Mouse (Mus musculus) liver, embryonic 11.5 days (tissue): ENCODE measurements around the gene C2cd3. TPM values are rescaled to one million over a fixed set of nuclear protein-coding genes. Genes with fewer than 3 reads are reported as not detected.
"Not testable (repeated sequence)": the region's sequence is repeated elsewhere in the genome, so short reads cannot be mapped to it uniquely, and the experiment has no call there.

Experiments
- ATAC-seq: fragments of 200-750 bp; cut with Nextera tagmentation; replicated peaks from 2 replicates; pipeline ENCODE4 v1.8.0; 2017; ENCODE audit warnings: moderate number of reproducible peaks, mild to moderate bottlenecking, moderate TSS enrichment, moderate library complexity; ENCODE audit not compliant: low FRiP score
- DNase-seq: peaks from one replicate; pipeline ENCODE4 v3.0.0-alpha.2; 2017; ENCODE audit warnings: low spot score
- H3K27ac ChIP-seq: fragments of 300-500 bp; sonication (generic); 2 replicates; pipeline ENCODE4 v1.5.1; 2014; ENCODE audit warnings: mild to moderate bottlenecking, low read depth, low read length, control low read depth
- H3K27me3 ChIP-seq: fragments of 300-500 bp; sonication (generic); replicated peaks from 2 replicates; pipeline ENCODE4 v1.6.1; 2014; ENCODE audit warnings: low read length, mixed read lengths; ENCODE audit not compliant: control insufficient read depth, insufficient read depth
- H3K36me3 ChIP-seq: fragments of 300-500 bp; sonication (generic); 2 replicates; pipeline ENCODE4 v1.6.1; 2014; ENCODE audit warnings: mild to moderate bottlenecking, low read length, moderate library complexity, mixed read lengths; ENCODE audit not compliant: control insufficient read depth, insufficient read depth
- H3K4me1 ChIP-seq: fragments of 300-500 bp; sonication (generic); replicated peaks from 2 replicates; pipeline ENCODE4 v1.6.1; 2014; ENCODE audit warnings: low read length, mixed read lengths; ENCODE audit not compliant: control insufficient read depth, insufficient read depth
- H3K4me2 ChIP-seq: fragments of 300-500 bp; sonication (generic); 2 replicates; pipeline ENCODE4 v1.6.1; 2014; ENCODE audit warnings: mild to moderate bottlenecking, control low read depth, moderate library complexity
- H3K4me3 ChIP-seq: fragments of 300-500 bp; sonication (generic); 2 replicates; pipeline ENCODE4 v1.5.1; 2014; ENCODE audit warnings: low read depth, low read length, control low read depth
- H3K9ac ChIP-seq: fragments of 300-500 bp; sonication (generic); 2 replicates; pipeline ENCODE4 v1.6.1; 2014; ENCODE audit warnings: low read depth, low read length, control low read depth
- H3K9me3 ChIP-seq: fragments of 300-500 bp; sonication (generic); 2 replicates; pipeline ENCODE4 v1.6.1; 2016; ENCODE audit warnings: low read length, inconsistent platforms, mixed read lengths; ENCODE audit not compliant: control insufficient read depth
- WGBS: fragments of 180-500 bp; shearing (Covaris S2); extraction: QIAGEN DNeasy Blood & Tissue Kit; methylation state at CpG from one replicate; pipeline ENCODE4 v1.1.7; 2014; 5-methylcytosine and 5-hydroxymethylcytosine counted together
- polyA plus RNA-seq: library from polyadenylated mRNA; unstranded; fragments of >200 nt; fragmentation: Nextera tagmentation; extraction: Ambion mirVana; gene quantifications from 2 replicates; pipeline ENCODE4 v1.2.1, GENCODE M21; 2014

Gene C2cd3
- polyA plus RNA-seq, 1 experiment from 2014 or later = 25.3 TPM

- ATAC-seq = no peak
- DNase-seq = no peak
- 70% methylated on average over 17 of the region's 17 CpGs for WGBS
- H3K27me3 ChIP-seq = 0 out of 2 replicates have a peak, but pooled peaks cover 5% of the 10 kb centered on the region
- no peak overlapping the region for H3K9ac ChIP-seq
- no peaks in the 10 kb centered on the region for H3K9me3 ChIP-seq
- no peak overlapping the region for H3K4me3 ChIP-seq
- no peak overlapping the region for H3K27ac ChIP-seq
- H3K4me1 ChIP-seq = peaks cover 4% of the 10 kb centered on the region
- no peaks in the 10 kb centered on the region for H3K36me3 ChIP-seq
- no peak overlapping the region for H3K4me2 ChIP-seq
These were observed 108.1 kb downstream of the C2cd3 start for GRCm38 (mm10) chr7:100480175-100480574.

GRCm38 (mm10) chr7:100482046-100482445 is 110.0 kb downstream of the C2cd3 start:
- not testable (repeated sequence) for H3K36me3 ChIP-seq, H3K9me3 ChIP-seq, H3K4me1 ChIP-seq, H3K9ac ChIP-seq, H3K4me3 ChIP-seq, H3K27me3 ChIP-seq, ATAC-seq, DNase-seq, H3K4me2 ChIP-seq, H3K27ac ChIP-seq
- WGBS = 73% methylated on average over 2 of the region's 2 CpGs

- Histone ChIP-seq H3K9me3 (no peaks in the 10 kb centered on the region), H3K27ac (no peak overlapping the region), H3K27me3 (peaks cover 3% of the 10 kb centered on the region; the same call in 1 of the 2 replicates), H3K4me1 (peaks cover 4% of the 10 kb centered on the region), H3K4me3 (no peak overlapping the region), H3K4me2 (no peak overlapping the region), H3K9ac (no peak overlapping the region), H3K36me3 (no peaks in the 10 kb centered on the region)
- DNase-seq (no peak), ATAC-seq (no peak)
- 85% methylated on average over 5 of the region's 5 CpGs for WGBS
These were observed 112.5 kb downstream of the C2cd3 start for GRCm38 (mm10) chr7:100484493-100484892.

- Histone ChIP-seq H3K27ac (no peak overlapping the region), H3K4me1 (peaks cover 6% of the 10 kb centered on the region), H3K27me3 (no peaks in the 10 kb centered on the region; the same call in 1 of the 2 replicates), H3K4me2 (no peak overlapping the region), H3K36me3 (no peaks in the 10 kb centered on the region), H3K9me3 (no peaks in the 10 kb centered on the region), H3K9ac (no peak overlapping the region), H3K4me3 (no peak overlapping the region)
- ATAC-seq (no peak), DNase-seq (no peak)
- WGBS = 63% methylated on average over 2 of the region's 2 CpGs
These were observed 115.3 kb downstream of the C2cd3 start for GRCm38 (mm10) chr7:100487301-100487700.

- DNase-seq (no peak), ATAC-seq (no peak)
- no peak overlapping the region for H3K4me2 ChIP-seq
- peaks cover 6% of the 10 kb centered on the region for H3K4me1 ChIP-seq
- no peaks in the 10 kb centered on the region for H3K36me3 ChIP-seq
- H3K27ac ChIP-seq = no peak overlapping the region
- 57% methylated on average over 10 of the region's 10 CpGs for WGBS
- no peak overlapping the region for H3K4me3 ChIP-seq
- H3K27me3 ChIP-seq = no peaks in the 10 kb centered on the region; the same call in 1 of the 2 replicates
- H3K9ac ChIP-seq = no peak overlapping the region
- no peaks in the 10 kb centered on the region for H3K9me3 ChIP-seq
These were observed 116.5 kb downstream of the C2cd3 start for GRCm38 (mm10) chr7:100488474-100489048.

- Histone ChIP-seq H3K9me3 (no peaks in the 10 kb centered on the region), H3K4me1 (peaks cover 32% of the 10 kb centered on the region), H3K4me2 (peak overlapping the region; percentile 90), H3K36me3 (peaks cover 17% of the 10 kb centered on the region), H3K4me3 (peak overlapping the region; percentile 80), H3K27ac (peak overlapping the region; percentile 83), H3K9ac (peak overlapping the region; percentile 80), H3K27me3 (no peaks in the 10 kb centered on the region; the same call in 1 of the 2 replicates)
- 1% methylated on average over 35 of the region's 36 CpGs for WGBS
- DNase-seq = no peak
- peak; percentile 68 for ATAC-seq
These were observed 120.5 kb downstream of the C2cd3 start for GRCm38 (mm10) chr7:100492391-100493116.

GRCm38 (mm10) chr7:100493117-100493483 is 121.1 kb downstream of the C2cd3 start, which contains the start of gene Ucp2:
Gene Ucp2 (plus strand): TSS chr7:100493337.
- under 1% methylated on average over 27 of the region's 27 CpGs for WGBS
- peaks cover 32% of the 10 kb centered on the region for H3K4me1 ChIP-seq
- peak within 1 kb of the TSS; percentile 90 for H3K4me2 ChIP-seq
- H3K4me3 ChIP-seq = peak within 1 kb of the TSS; percentile 80
- ATAC-seq = peak; percentile 86
- peaks cover 22% of the 10 kb centered on the region for H3K36me3 ChIP-seq
- H3K27ac ChIP-seq = peak within 1 kb of the TSS; percentile 83
- no peaks in the 10 kb centered on the region for H3K9me3 ChIP-seq
- peak; percentile 90 for DNase-seq
- H3K27me3 ChIP-seq = no peaks in the 10 kb centered on the region; the same call in 1 of the 2 replicates
- H3K9ac ChIP-seq = peak within 1 kb of the TSS; percentile 80

- peaks cover 32% of the 10 kb centered on the region for H3K4me1 ChIP-seq
- 20% methylated on average over 19 of the region's 19 CpGs for WGBS
- 0 out of 2 replicates have a peak, but pooled peaks have one; percentile 25 for ATAC-seq
These were observed 121.7 kb downstream of the C2cd3 start for GRCm38 (mm10) chr7:100493484-100494414.

More at GRCm38 (mm10) chr7:100493484-100494414, 121.7 kb downstream of the C2cd3 start:
- peak overlapping the region; percentile 80 for H3K9ac ChIP-seq
- H3K36me3 ChIP-seq = peaks cover 28% of the 10 kb centered on the region
- H3K9me3 ChIP-seq = no peaks in the 10 kb centered on the region
- peak overlapping the region; percentile 80 for H3K4me3 ChIP-seq
- peak; percentile 63 for DNase-seq
- H3K27me3 ChIP-seq = no peaks in the 10 kb centered on the region; the same call in 1 of the 2 replicates
- peak overlapping the region; percentile 90 for H3K4me2 ChIP-seq
- H3K27ac ChIP-seq = peak overlapping the region; percentile 83
